Mouse (Mus musculus) embryonic facial prominence, embryonic 14.5 days (tissue): ENCODE data around the gene Ambra1. TPM values are rescaled to one million over a fixed set of nuclear protein-coding genes. Genes with fewer than 3 reads are reported as not detected.
A peak's percentile ranks its signal among the peaks of the same experiment; 100 is the strongest.

Experiments used
- ATAC-seq: fragments of 200-750 bp; cut with Nextera tagmentation; 2 replicates; pipeline ENCODE4 v1.8.0; 2017; ENCODE audit warnings: low read depth, moderate number of reproducible peaks, moderate TSS enrichment
- DNase-seq: peaks from one replicate; pipeline ENCODE4 v3.0.0-alpha.2; 2015; ENCODE audit warnings: low spot score
- H3K27ac ChIP-seq: fragments of 300-500 bp; sonication (generic); replicated peaks from 2 replicates; pipeline ENCODE4 v1.5.1; 2014; ENCODE audit warnings: low read depth, mild to moderate bottlenecking, low read length, moderate library complexity
- H3K27me3 ChIP-seq: fragments of 300-500 bp; sonication (generic); replicated peaks from 2 replicates; pipeline ENCODE4 v1.6.1; 2014; ENCODE audit warnings: low read length; ENCODE audit not compliant: control insufficient read depth, insufficient read depth
- H3K36me3 ChIP-seq: fragments of 300-500 bp; sonication (generic); 2 replicates; pipeline ENCODE4 v1.6.1; 2014; ENCODE audit warnings: low read length, mixed read lengths; ENCODE audit not compliant: control insufficient read depth, insufficient read depth
- H3K4me1 ChIP-seq: fragments of 300-500 bp; sonication (generic); 2 replicates; pipeline ENCODE4 v1.6.1; 2014; ENCODE audit warnings: antibody characterized with exemption, low read length; ENCODE audit not compliant: control insufficient read depth, insufficient read depth
- H3K4me2 ChIP-seq: fragments of 300-500 bp; sonication (generic); 2 replicates; pipeline ENCODE4 v1.6.1; 2014; ENCODE audit warnings: low read depth, mild to moderate bottlenecking, low read length, moderate library complexity, mixed read lengths
- H3K4me3 ChIP-seq: fragments of 300-500 bp; sonication (generic); 2 replicates; pipeline ENCODE4 v1.5.1; 2014; ENCODE audit warnings: low read depth, mild to moderate bottlenecking, low read length
- H3K9ac ChIP-seq: fragments of 300-500 bp; sonication (generic); 2 replicates; pipeline ENCODE4 v1.6.1; 2014; ENCODE audit warnings: low read depth, mild to moderate bottlenecking, low read length, moderate library complexity, mixed read lengths
- H3K9me3 ChIP-seq: fragments of 300-500 bp; sonication (generic); 2 replicates; pipeline ENCODE4 v1.6.1; 2016; ENCODE audit warnings: low read length; ENCODE audit not compliant: control insufficient read depth
- WGBS: fragments of 180-500 bp; shearing (Covaris S2); extraction: QIAGEN DNeasy Blood & Tissue Kit; methylation state at CpG from one replicate; pipeline ENCODE4 v1.1.7; 2014; 5-methylcytosine and 5-hydroxymethylcytosine counted together
- polyA plus RNA-seq: library from polyadenylated mRNA; unstranded; fragments of >200 nt; fragmentation: Nextera tagmentation; extraction: Ambion mirVana; gene quantifications from 2 replicates; pipeline ENCODE4 v1.2.1, GENCODE M21; 2014

Ambra1 gene
- polyA plus RNA-seq, 1 experiment from 2014 or later = 15.3 TPM

DNA sequence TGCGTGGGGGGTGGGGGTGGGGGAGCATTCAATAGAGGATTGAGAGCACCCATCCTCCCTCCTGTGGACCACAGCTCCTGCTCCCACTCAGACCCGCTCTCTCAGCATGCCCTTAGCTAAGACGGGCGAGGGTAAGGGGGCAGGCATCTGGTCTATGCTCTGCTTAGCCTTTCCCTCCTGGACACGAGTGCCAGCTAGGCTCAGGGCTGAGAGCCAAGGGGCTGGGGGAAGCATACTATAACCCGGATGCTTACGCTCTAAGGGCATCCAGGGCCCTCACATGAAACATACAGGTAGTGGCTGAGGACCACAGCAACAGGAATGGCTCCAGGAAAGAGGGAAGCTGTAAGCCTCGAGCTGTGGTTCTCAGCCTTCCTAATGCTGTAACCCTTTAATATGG, 228.1 kb downstream of the Ambra1 start:
- Histone ChIP-seq H3K4me1 (peaks cover 23% of the 10 kb centered on the region), H3K27ac (no peak overlapping the region), H3K4me3 (no peak overlapping the region), H3K9ac (no peak overlapping the region), H3K36me3 (peaks cover 4% of the 10 kb centered on the region; the same call in 1 of the 2 replicates), H3K4me2 (no peak overlapping the region), H3K27me3 (no peaks in the 10 kb centered on the region), H3K9me3 (no peaks in the 10 kb centered on the region)
- DNase-seq = no peak
- 89% methylated on average over 8 of the region's 8 CpGs for WGBS
- ATAC-seq = no peak

DNA sequence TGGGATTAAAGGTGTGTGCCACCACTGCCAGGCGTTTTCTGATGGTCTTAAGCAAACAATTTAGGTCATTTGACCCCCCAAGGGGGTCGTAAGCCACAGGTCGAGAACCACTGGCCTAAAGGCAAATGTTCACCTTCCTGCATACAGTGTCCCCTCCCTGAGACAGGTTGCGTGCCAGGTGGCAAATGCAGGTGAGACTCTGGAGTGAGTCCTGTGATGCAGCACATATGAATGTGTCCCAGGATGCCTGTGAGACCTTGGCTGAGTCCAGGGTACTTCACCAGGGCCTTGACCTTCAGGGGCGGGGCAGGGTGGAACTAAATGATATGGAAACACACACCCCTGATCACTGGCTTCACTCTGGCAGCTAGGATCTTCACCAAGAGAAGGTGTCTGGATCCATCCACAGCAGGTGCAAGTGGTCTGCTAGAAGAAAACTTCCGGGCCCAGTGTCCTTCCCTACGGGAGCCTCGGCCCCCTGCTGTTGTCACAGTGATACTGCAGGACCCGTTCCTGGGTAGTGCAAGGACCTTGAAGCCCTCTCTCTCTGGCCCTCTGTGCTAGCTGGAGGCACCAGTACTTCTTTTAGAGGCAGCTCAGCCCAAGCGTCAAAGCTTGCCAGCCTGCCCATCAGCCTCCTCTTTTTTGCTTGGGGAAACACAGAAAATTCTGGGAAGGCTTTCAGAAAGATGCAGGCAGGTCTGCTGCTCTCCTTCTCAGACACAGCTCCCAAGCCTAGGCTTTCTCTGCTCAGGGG, 228.9 kb downstream of the Ambra1 start:
- ATAC-seq (no peak), DNase-seq (peak; percentile 52)
- H3K36me3 ChIP-seq = peaks cover 4% of the 10 kb centered on the region; the same call in 1 of the 2 replicates
- H3K9me3 ChIP-seq = no peaks in the 10 kb centered on the region
- H3K27me3 ChIP-seq = no peaks in the 10 kb centered on the region
- no peak overlapping the region for H3K9ac ChIP-seq
- no peak overlapping the region for H3K27ac ChIP-seq
- H3K4me3 ChIP-seq = no peak overlapping the region
- H3K4me2 ChIP-seq = no peak overlapping the region
- H3K4me1 ChIP-seq = peaks cover 22% of the 10 kb centered on the region
- WGBS = 44% methylated on average over 9 of the region's 10 CpGs

DNA sequence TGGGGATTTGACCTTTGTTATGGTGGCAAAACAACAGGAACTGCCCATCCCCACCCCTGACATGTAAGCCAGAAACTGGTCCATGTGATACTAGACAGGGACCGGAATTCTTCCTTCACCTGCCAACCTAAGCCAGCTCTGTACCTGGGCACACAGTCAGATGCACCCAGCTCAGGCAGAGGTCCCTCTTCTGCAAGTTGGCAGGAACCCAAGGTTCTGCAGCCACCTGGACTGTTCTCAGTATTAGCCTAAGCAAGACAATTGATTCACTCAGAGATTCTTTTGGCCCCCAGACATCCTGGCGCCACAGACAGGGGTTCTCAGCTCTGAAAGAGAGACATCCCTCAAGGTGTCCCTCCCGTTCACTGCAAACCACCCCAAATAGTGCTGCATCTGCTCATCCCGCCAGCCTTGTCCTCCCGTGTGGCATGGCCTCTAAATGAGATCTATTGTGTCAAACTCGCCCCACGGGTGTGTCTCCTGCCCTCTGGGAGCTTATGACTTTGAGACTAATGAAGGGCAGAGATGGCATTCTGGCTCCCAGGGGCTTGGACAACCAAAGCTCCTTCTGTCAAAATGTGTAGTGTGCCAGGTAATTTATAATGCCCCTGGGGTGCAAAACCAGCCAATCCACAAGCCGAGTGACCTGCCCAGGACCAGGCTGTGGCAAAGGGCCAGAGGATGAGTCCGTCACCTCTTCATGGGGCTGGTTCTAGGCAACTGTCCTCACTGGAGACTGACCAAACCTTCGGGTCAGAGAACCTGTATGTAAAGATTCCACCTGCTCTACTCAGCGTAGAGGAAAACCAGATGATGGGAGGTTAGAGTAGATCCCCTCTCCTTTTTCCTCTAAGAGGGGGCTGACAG, 229.8 kb downstream of the Ambra1 start:
- Histone ChIP-seq H3K4me3 (no peak overlapping the region), H3K9me3 (no peaks in the 10 kb centered on the region), H3K9ac (no peak overlapping the region), H3K27ac (no peak overlapping the region), H3K36me3 (peaks cover 1% of the 10 kb centered on the region; the same call in 1 of the 2 replicates), H3K4me1 (peaks cover 20% of the 10 kb centered on the region), H3K4me2 (no peak overlapping the region), H3K27me3 (no peaks in the 10 kb centered on the region)
- ATAC-seq (no peak), DNase-seq (no peak)
- 76% methylated on average over 11 of the region's 11 CpGs for WGBS

DNA sequence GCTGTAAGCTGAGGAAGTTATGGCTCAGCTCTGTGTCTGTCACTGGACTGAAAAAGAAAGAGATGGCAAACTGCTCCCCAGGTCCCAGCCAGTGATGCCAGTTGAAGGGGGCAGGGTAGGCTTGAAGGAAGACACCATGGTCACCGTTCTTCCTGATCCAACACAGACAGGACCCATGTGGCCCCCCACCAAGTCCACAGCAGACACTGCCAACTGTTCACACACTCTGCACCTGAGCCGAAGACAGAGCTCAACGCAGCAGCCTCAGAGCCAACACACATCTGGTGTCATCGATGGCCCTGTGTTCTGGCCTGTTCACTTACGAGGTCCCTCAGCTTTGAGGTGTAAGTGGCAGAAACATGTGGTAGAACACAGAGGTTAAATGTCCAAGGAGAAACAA, 230.5 kb downstream of the Ambra1 start:
- Histone ChIP-seq H3K4me3 (no peak overlapping the region), H3K9ac (no peak overlapping the region), H3K9me3 (no peaks in the 10 kb centered on the region), H3K27me3 (no peaks in the 10 kb centered on the region), H3K36me3 (no peaks in the 10 kb centered on the region), H3K27ac (no peak overlapping the region), H3K4me2 (no peak overlapping the region), H3K4me1 (peaks cover 24% of the 10 kb centered on the region)
- DNase-seq (no peak), ATAC-seq (no peak)
- 89% methylated on average over 5 of the region's 5 CpGs for WGBS

DNA sequence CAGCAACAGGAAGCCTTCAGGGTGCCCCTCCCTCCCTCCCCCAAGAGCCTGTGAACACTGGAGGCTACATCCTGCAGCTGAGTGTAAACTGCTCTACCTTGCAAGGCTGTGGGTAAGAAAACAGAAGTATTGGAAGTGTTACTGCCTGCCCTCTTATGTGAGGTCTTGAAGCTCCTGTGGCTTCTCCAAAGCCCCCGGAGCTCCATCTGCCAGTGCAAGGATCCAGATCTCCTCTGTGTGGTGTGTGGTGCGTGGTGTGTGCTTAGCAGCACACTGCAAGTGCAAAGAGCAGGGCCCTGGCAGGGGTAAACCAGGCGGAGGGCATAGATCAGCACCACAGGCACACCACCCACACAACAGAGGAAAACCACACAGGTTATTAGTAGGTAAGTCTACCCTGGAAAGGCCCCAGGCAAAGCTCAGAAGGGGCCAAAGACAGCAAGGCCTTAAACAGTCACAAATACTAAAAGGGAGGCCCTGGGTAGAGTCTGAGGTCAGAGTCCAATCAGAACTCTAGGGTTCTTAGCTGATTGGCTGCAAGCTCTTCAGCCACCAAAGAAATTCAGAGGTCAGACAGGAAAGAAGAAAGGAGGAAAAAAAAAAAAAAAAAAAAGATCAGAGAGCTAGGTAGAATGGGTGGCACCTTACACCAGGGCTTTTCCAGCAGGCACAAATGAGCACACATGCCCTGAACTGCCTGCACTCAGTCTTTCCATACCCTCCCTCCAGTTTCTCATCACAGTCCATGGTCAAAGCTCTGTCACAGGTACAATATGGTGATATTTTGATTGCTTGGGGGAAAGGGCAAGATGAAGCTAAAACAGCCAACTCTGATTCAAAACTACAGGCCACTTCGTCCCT, 232.2 kb downstream of the Ambra1 start:
- H3K4me2 ChIP-seq = peak overlapping the region; percentile 91
- peaks cover 23% of the 10 kb centered on the region for H3K4me1 ChIP-seq
- no peaks in the 10 kb centered on the region for H3K9me3 ChIP-seq
- peak overlapping the region; percentile 89 for H3K9ac ChIP-seq
- ATAC-seq (no peak), DNase-seq (no peak)
- H3K36me3 ChIP-seq = no peaks in the 10 kb centered on the region
- no peak overlapping the region for H3K27ac ChIP-seq
- no peaks in the 10 kb centered on the region for H3K27me3 ChIP-seq
- H3K4me3 ChIP-seq = peak overlapping the region; percentile 89
- 56% methylated on average over 4 of the region's 4 CpGs for WGBS

DNA sequence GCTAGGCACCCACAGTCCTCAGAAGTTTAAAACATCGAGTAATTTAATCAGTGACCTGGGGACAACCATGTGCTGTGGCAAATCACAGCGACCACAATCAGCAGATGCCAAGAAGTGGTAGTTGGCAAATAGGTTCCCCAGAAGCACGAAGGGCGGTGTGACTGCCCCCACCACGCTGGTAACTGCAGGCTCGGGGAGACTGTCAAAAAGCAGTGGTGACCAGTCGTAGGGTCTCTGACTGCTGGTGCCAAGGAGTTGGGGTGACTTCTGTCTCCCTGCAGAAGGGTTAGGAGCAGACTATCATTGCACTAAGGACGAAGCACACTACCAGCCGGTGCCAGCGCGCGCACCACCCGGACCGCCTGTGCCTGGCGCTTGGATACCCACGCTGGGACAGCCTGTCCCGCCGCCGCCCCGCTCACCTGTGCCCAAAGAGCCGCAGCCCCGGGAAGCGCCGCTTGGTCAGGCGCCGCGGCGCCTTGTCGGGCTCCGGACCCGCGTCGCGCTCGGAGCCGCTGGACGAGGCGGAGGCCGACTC, 233.0 kb downstream of the Ambra1 start:
- Histone ChIP-seq H3K9ac (peak overlapping the region; percentile 89), H3K27ac (peak overlapping the region; percentile 76; the same call in 1 of the 2 replicates), H3K9me3 (no peaks in the 10 kb centered on the region), H3K4me1 (peaks cover 18% of the 10 kb centered on the region), H3K36me3 (no peaks in the 10 kb centered on the region), H3K27me3 (no peaks in the 10 kb centered on the region), H3K4me3 (peak overlapping the region; percentile 89), H3K4me2 (peak overlapping the region; percentile 91)
- ATAC-seq (peak; percentile 20), DNase-seq (no peak)
- WGBS = 0% methylated on average over 15 of the region's 39 CpGs

DNA sequence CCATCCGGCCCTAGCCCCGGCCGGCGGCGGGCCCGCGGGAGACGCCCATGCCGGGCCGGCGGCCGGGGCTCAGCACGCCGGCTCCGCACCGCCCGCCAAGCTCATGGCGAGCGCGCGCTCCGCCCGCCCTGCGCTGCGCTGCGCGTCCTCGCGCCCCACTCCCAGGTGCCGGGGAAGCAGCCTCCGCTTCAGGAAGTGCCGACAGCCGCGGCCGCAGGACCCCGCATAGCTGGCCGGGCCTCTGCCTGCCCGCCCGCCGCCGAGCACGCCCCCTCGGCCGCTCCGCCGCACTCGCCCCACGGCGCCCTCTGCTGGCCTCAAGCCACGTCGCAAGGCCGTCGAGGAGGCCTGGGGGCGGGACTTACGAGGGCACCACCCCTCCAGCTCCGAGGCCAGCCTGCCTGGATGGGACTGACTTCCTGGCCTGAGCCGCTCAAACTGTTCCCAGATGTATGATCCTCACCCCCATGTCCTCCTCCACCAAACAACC, 233.6 kb downstream of the Ambra1 start:
- DNase-seq = peak; percentile 94
- peak overlapping the region; percentile 89 for H3K4me3 ChIP-seq
- ATAC-seq = peak; percentile 96

More for the DNA sequence above, 233.6 kb downstream of the Ambra1 start:
- no peaks in the 10 kb centered on the region for H3K9me3 ChIP-seq
- peak overlapping the region; percentile 91 for H3K4me2 ChIP-seq
- H3K27ac ChIP-seq = peak overlapping the region; percentile 76
- H3K9ac ChIP-seq = peak overlapping the region; percentile 89
- WGBS = 4% methylated on average over 10 of the region's 57 CpGs
- peaks cover 18% of the 10 kb centered on the region for H3K4me1 ChIP-seq
- H3K36me3 ChIP-seq = no peaks in the 10 kb centered on the region
- no peaks in the 10 kb centered on the region for H3K27me3 ChIP-seq
